8 mouse cellular contexts compared by ENCODE assay signal in the genomic region with DNA sequence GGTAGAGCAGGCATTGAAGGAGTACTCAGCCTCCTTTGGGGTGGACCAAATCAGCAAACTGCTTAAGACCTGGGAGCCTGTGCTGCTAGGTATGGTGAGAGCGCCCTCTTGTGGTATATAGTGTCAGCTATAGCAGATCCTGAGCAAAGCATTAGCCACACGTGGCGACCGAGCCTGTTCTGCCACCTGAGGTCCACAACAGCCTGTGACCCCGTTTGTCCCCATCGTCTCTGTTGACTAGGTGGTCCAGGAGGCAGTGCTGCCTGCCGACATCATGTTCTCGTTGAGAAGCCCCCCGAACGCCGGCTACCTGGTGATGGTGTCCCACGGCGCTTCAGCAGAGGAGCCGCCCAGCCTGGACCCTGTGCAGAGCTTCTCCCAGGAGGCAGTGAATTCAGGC. TPM values are rescaled to one million over a fixed set of nuclear protein-coding genes. Genes with fewer than 3 reads are reported as not detected.
DNase-seq lines count a peak whose midpoint lies in the region; ATAC-seq and TF ChIP-seq lines count a peak whose summit lies in the region.

No protein-coding gene starts in this region.

- no peak for DNase-seq in Patski (ENCODE audit: low read depth, low spot score)
- DNase-seq in cerebellum, adult 18-20 months: peak; percentile 75 to 77
- peak; percentile 92 for DNase-seq in forebrain, postnatal 0 days
- peak; percentile 40 to 70 for DNase-seq in layer of hippocampus, postnatal 25 days (ENCODE audit: extremely low spot score in 1 of 2, low spot score in 1 of 2)
- DNase-seq in lung, postnatal 10 days: peak; percentile 86
- peak; percentile 79 for DNase-seq in retina, postnatal 7 days (ENCODE audit: low read depth, low spot score)
- DNase-seq in yolk sac, embryonic 10.5 days (ENCODE audit: low spot score): peak; percentile 61

- ATAC-seq in Patski: peak; percentile 38
- peak; percentile 85 for ATAC-seq in forebrain, postnatal 0 days
- peak; percentile 71 for ATAC-seq in hindbrain, embryonic 15.5 days (ENCODE audit: low FRiP score, low read depth)

- H3K9me3 ChIP-seq in forebrain, postnatal 0 days (ENCODE audit: low read length): no peaks in the 10 kb centered on the region
- H3K9me3 ChIP-seq in hindbrain, embryonic 15.5 days: no peaks in the 10 kb centered on the region

- H3K36me3 ChIP-seq in forebrain, postnatal 0 days (ENCODE audit: insufficient read depth): no peaks in the 10 kb centered on the region
- H3K36me3 ChIP-seq in hindbrain, embryonic 15.5 days: no peaks in the 10 kb centered on the region

- peak overlapping the region; percentile 30 for H3K4me3 ChIP-seq in forebrain, postnatal 0 days (ENCODE audit: low read depth, low read length)
- peak overlapping the region; percentile 29 for H3K4me3 ChIP-seq in hindbrain, embryonic 15.5 days

- H3K4me1 ChIP-seq in forebrain, postnatal 0 days (ENCODE audit: insufficient read depth): no peaks in the 10 kb centered on the region
- peaks cover 17% of the 10 kb centered on the region for H3K4me1 ChIP-seq in hindbrain, embryonic 15.5 days (replicated peaks)

- WGBS in forebrain, postnatal 0 days: 7% methylated on average over 14 of the region's 14 CpGs
- WGBS in hindbrain, embryonic 15.5 days: 9% methylated on average over 14 of the region's 14 CpGs

- H3K27ac ChIP-seq in forebrain, postnatal 0 days (ENCODE audit: low read depth, low read length): no peak overlapping the region
- no peak overlapping the region for H3K27ac ChIP-seq in hindbrain, embryonic 15.5 days (replicated peaks)

- no peak for TF ChIP-seq CTCF in Patski (IDR thresholded peaks at IDR 0.05)
- peak; percentile 97 for TF ChIP-seq CTCF in forebrain, postnatal 0 days (IDR thresholded peaks at IDR 0.05; ENCODE audit: low read depth)

- POLR2A ChIA-PET in Patski (lab: Charles Lee): interaction anchor here (0.6 to 0.9 kb wide), 3 partner anchors 28 to 45 kb away, joined by 3 to 5 read pairs (median 4); no protein-coding TSS in a partner anchor

- peak overlapping the region; percentile 56 for H3K4me2 ChIP-seq in forebrain, postnatal 0 days (ENCODE audit: low read depth)
- peak overlapping the region; percentile 61 for H3K4me2 ChIP-seq in hindbrain, embryonic 15.5 days

- peak overlapping the region; percentile 39; the same call in 1 of the 2 replicates for H3K9ac ChIP-seq in forebrain, postnatal 0 days
- peak overlapping the region; percentile 34 for H3K9ac ChIP-seq in hindbrain, embryonic 15.5 days

- no peaks in the 10 kb centered on the region for H3K27me3 ChIP-seq in Patski
- no peaks in the 10 kb centered on the region for H3K27me3 ChIP-seq in forebrain, postnatal 0 days (ENCODE audit: insufficient read depth, low read length)
- H3K27me3 ChIP-seq in hindbrain, embryonic 15.5 days: peaks cover 5% of the 10 kb centered on the region; the same call in 1 of the 2 replicates

- in situ Hi-C loops in Patski (cut with MboI; ENCODE audit: low pct_unique_long_range_greater_than_20kb): loop anchor here (5.0 to 10.0 kb wide), 6 partner anchors 43 to 325 kb away; partner anchors contain the start of gene Man2c1

- CTCF ChIA-PET in Patski (lab: Charles Lee): interaction anchor here (1.0 to 5.0 kb wide), 7 partner anchors 14 to 58 kb away, joined by 3 to 32 read pairs (median 6); partner anchors contain the start of gene Snx33

RNA-seq across cellular contexts. Expression of gene Cspg4, which starts 25.0 kb away (rescaled TPM):
- 0.08 TPM for polyA plus RNA-seq in Patski (2021)
- total RNA-seq in forebrain, postnatal 0 days (2014; rRNA removed): 19.4 and 24.7 TPM in 2 replicates
- polyA plus RNA-seq in forebrain, postnatal 0 days (2015; fragmentation: Nextera tagmentation; extraction: Ambion mirVana): 5.1 and 7.5 TPM in 2 replicates
- 8.1 and 8.6 TPM in 2 replicates for polyA plus RNA-seq in hindbrain, embryonic 15.5 days (2015; fragmentation: Nextera tagmentation; extraction: Ambion mirVana)
- total RNA-seq in layer of hippocampus, postnatal 25 days (2021): 10 to 100 TPM; 19.9 to 25.1 TPM

RNA-seq across cellular contexts. Expression of gene Odf3l1, which starts 25.3 kb away (rescaled TPM):
- not detected for polyA plus RNA-seq in Patski (2021)
- not detected in 2 replicates for total RNA-seq in forebrain, postnatal 0 days (2014; rRNA removed)
- 0.12 and 0.13 TPM in 2 replicates for polyA plus RNA-seq in forebrain, postnatal 0 days (2015; fragmentation: Nextera tagmentation; extraction: Ambion mirVana)
- polyA plus RNA-seq in hindbrain, embryonic 15.5 days (2015; fragmentation: Nextera tagmentation; extraction: Ambion mirVana): 0.12 TPM in 1 of 2 replicates, not detected in the other
- not detected for total RNA-seq in layer of hippocampus, postnatal 25 days (2021)

RNA-seq across cellular contexts. Expression of gene Snx33, which starts 38.4 kb away (rescaled TPM):
- polyA plus RNA-seq in Patski (2021): 25.8 TPM
- total RNA-seq in forebrain, postnatal 0 days (2014; rRNA removed): 3.7 and 5.8 TPM in 2 replicates
- polyA plus RNA-seq in forebrain, postnatal 0 days (2015; fragmentation: Nextera tagmentation; extraction: Ambion mirVana): 1.2 and 1.3 TPM in 2 replicates
- polyA plus RNA-seq in hindbrain, embryonic 15.5 days (2015; fragmentation: Nextera tagmentation; extraction: Ambion mirVana): 2.8 and 3.1 TPM in 2 replicates
- 1 to 10 TPM; 8.1 to 8.4 TPM for total RNA-seq in layer of hippocampus, postnatal 25 days (2021)

RNA-seq across cellular contexts. Expression of gene Imp3, which starts 47.5 kb away (rescaled TPM):
- 76.3 TPM for polyA plus RNA-seq in Patski (2021)
- 125 and 136 TPM in 2 replicates for total RNA-seq in forebrain, postnatal 0 days (2014; rRNA removed)
- polyA plus RNA-seq in forebrain, postnatal 0 days (2015; fragmentation: Nextera tagmentation; extraction: Ambion mirVana): 87.5 and 104 TPM in 2 replicates
- 70.5 and 70.7 TPM in 2 replicates for polyA plus RNA-seq in hindbrain, embryonic 15.5 days (2015; fragmentation: Nextera tagmentation; extraction: Ambion mirVana)
- total RNA-seq in layer of hippocampus, postnatal 25 days (2021): 10 to 100 TPM; 47.8 to 59.3 TPM
